Mouse (Mus musculus) liver, embryonic 16.5 days (tissue): ENCODE measurements at regions not wholly inside any gene's neighbourhood (a gene's known extent, or its start where the extent isn't known, plus 50 kb on each side); places are given as distances from the start of the nearest gene placed in this dataset.

ENCODE experiments used
- ATAC-seq: fragments of 200-750 bp; cut with Nextera tagmentation; 2 replicates; pipeline ENCODE4 v1.8.0; 2017; ENCODE audit warnings: low read depth, mild to moderate bottlenecking, moderate number of reproducible peaks, moderate library complexity
- H3K27ac ChIP-seq: fragments of 300-500 bp; sonication (generic); 2 replicates; pipeline ENCODE4 v1.5.1; 2014; ENCODE audit warnings: mild to moderate bottlenecking, low read length
- H3K27me3 ChIP-seq: fragments of 300-500 bp; sonication (generic); 2 replicates; pipeline ENCODE4 v1.6.1; 2014; ENCODE audit warnings: low read depth, low read length, mixed read lengths; ENCODE audit not compliant: control insufficient read depth, insufficient read depth
- H3K36me3 ChIP-seq: fragments of 300-500 bp; sonication (generic); 2 replicates; pipeline ENCODE4 v1.6.1; 2014; ENCODE audit warnings: mild to moderate bottlenecking; ENCODE audit not compliant: control insufficient read depth, insufficient read depth
- H3K4me1 ChIP-seq: fragments of 300-500 bp; sonication (generic); 2 replicates; pipeline ENCODE4 v1.6.1; 2014; ENCODE audit warnings: low read depth, low read length, mixed read lengths; ENCODE audit not compliant: control insufficient read depth
- H3K4me2 ChIP-seq: fragments of 300-500 bp; sonication (generic); 2 replicates; pipeline ENCODE4 v1.6.1; 2014; ENCODE audit warnings: low read depth, low read length, mixed read lengths
- H3K4me3 ChIP-seq: fragments of 300-500 bp; sonication (generic); 2 replicates; pipeline ENCODE4 v1.5.1; 2014; ENCODE audit warnings: low read depth, mild to moderate bottlenecking, low read length
- H3K9ac ChIP-seq: fragments of 300-500 bp; sonication (generic); 2 replicates; pipeline ENCODE4 v1.6.1; 2014; ENCODE audit warnings: low read depth, low read length
- H3K9me3 ChIP-seq: fragments of 300-500 bp; sonication (generic); replicated peaks from 2 replicates; pipeline ENCODE4 v1.6.1; 2016; ENCODE audit warnings: low read length; ENCODE audit not compliant: control insufficient read depth
- WGBS: fragments of 180-500 bp; shearing (Covaris S2); extraction: QIAGEN DNeasy Blood & Tissue Kit; methylation state at CpG from one replicate; pipeline ENCODE4 v1.1.7; 2014; ENCODE audit not compliant: insufficient replicate concordance; 5-methylcytosine and 5-hydroxymethylcytosine counted together

- no peaks in the 10 kb centered on the region for H3K4me1 ChIP-seq
- H3K36me3 ChIP-seq, result no peaks in the 10 kb centered on the region
- no peak overlapping the region for H3K4me3 ChIP-seq
- H3K27me3 ChIP-seq, result no peaks in the 10 kb centered on the region
- WGBS, result 36% methylated on average over 1 of the region's 1 CpGs
- H3K9ac ChIP-seq, result no peak overlapping the region
- ATAC-seq, result no peak
- no peak overlapping the region for H3K27ac ChIP-seq
- H3K4me2 ChIP-seq, result no peak overlapping the region
- no peaks in the 10 kb centered on the region for H3K9me3 ChIP-seq
These were observed 83.6 kb upstream of the Atp1b1 start for GRCm38 (mm10) chr1:164541711-164542110.

- Histone ChIP-seq H3K4me2 (no peak overlapping the region), H3K36me3 (no peaks in the 10 kb centered on the region), H3K9me3 (no peaks in the 10 kb centered on the region), H3K9ac (no peak overlapping the region), H3K27me3 (no peaks in the 10 kb centered on the region), H3K4me3 (no peak overlapping the region), H3K27ac (no peak overlapping the region), H3K4me1 (no peaks in the 10 kb centered on the region)
- ATAC-seq, result no peak
- 46% methylated on average over 5 of the region's 5 CpGs for WGBS
These were observed 80.3 kb upstream of the Atp1b1 start for GRCm38 (mm10) chr1:164538304-164539043.

DNA sequence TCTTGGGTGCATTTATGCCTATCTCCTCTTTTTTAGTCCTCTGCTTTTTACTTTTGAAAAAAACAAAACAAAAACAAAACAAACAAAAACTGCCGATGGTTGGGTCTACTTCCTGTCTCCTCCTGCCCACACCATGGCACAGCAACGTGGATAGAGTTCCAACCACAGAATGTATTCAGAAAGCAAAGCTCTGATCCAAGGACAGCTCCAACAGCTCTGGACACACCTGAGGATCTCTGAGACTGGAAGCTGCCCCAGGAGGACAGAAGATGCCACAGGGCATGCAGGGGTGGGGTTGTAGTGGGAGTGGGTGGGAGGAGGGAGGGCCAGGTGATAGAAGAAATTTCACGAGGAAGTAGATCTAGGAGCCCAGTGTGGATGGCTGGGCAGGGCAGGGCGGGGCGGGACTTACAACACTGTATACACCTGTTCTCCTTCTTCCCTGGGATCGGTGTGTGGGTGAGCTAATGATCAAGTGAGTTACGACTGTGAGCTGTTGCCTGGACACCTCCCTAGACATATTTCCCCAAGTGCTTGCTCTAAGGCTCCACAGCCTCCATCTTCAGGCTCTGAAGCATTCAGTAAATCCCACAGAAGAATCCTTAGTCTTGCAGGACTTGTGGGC lies 79.3 kb upstream of the Atp1b1 start:
- no peaks in the 10 kb centered on the region for H3K27me3 ChIP-seq
- no peaks in the 10 kb centered on the region for H3K9me3 ChIP-seq
- no peaks in the 10 kb centered on the region for H3K36me3 ChIP-seq
- H3K27ac ChIP-seq, result no peak overlapping the region
- H3K4me3 ChIP-seq, result no peak overlapping the region
- H3K9ac ChIP-seq, result no peak overlapping the region
- no peak for ATAC-seq
- WGBS, result 49% methylated on average over 7 of the region's 7 CpGs
- H3K4me1 ChIP-seq, result no peaks in the 10 kb centered on the region
- no peak overlapping the region for H3K4me2 ChIP-seq

GRCm38 (mm10) chr1:164532196-164532595 lies 74.0 kb upstream of the Atp1b1 start:
- H3K4me2 ChIP-seq, result no peak overlapping the region
- ATAC-seq, result no peak
- 62% methylated on average over 5 of the region's 5 CpGs for WGBS

DNA sequence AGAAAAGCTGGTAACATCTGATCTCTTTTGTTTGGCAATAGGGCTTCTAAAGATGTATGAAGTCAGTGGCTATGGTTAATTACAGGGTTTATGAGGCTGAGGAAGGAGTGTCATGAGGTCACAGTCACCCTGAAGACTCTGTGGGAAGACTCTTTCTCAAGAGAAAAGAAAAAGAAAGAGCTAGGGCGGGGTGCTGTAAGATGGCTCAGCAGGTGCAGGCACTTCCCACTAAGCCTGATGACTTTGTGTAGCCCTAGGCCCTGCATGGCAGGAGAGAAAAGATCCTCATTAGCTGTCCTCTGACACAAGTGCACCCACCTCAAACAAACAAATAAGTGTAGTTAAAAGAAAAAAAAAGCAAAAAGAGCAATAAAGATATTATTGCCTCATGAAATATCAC lies 73.6 kb upstream of the Atp1b1 start:
- H3K4me3 ChIP-seq, result no peak overlapping the region
- no peaks in the 10 kb centered on the region for H3K4me1 ChIP-seq
- ATAC-seq, result no peak
- no peak overlapping the region for H3K27ac ChIP-seq
- no peaks in the 10 kb centered on the region for H3K27me3 ChIP-seq
- no peak overlapping the region for H3K4me2 ChIP-seq
- no peak overlapping the region for H3K9ac ChIP-seq
- no peaks in the 10 kb centered on the region for H3K36me3 ChIP-seq
- WGBS, result 41% methylated on average over 1 of the region's 1 CpGs
- no peaks in the 10 kb centered on the region for H3K9me3 ChIP-seq

More at GRCm38 (mm10) chr1:164532196-164532595, 74.0 kb upstream of the Atp1b1 start:
- no peak overlapping the region for H3K27ac ChIP-seq
- H3K9me3 ChIP-seq, result no peaks in the 10 kb centered on the region
- no peak overlapping the region for H3K4me3 ChIP-seq
- no peaks in the 10 kb centered on the region for H3K36me3 ChIP-seq
- H3K4me1 ChIP-seq, result no peaks in the 10 kb centered on the region
- H3K27me3 ChIP-seq, result no peaks in the 10 kb centered on the region
- no peak overlapping the region for H3K9ac ChIP-seq

DNA sequence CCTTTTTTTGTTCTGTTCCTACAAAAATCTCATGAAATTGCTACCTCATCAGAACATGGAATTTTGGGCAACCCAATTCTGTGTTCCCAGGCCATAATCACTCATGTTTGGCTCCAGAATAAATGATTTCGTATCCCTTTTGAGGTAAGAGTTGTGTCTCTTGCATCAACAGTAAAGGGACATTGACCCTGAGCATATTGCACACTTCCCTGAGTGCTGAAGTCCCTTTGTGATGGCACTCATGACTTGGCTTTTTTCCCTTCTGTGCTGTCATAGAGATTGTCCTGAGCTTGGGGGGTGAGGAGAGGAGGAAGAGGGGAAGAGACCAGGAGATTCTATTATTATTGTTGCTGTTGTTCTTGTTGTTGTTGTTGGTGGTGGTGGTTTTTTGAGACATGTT lies 68.6 kb upstream of the Atp1b1 start:
- Histone ChIP-seq H3K4me3 (no peak overlapping the region), H3K36me3 (no peaks in the 10 kb centered on the region), H3K27ac (no peak overlapping the region), H3K9ac (no peak overlapping the region), H3K9me3 (no peaks in the 10 kb centered on the region), H3K27me3 (no peaks in the 10 kb centered on the region), H3K4me1 (no peaks in the 10 kb centered on the region), H3K4me2 (no peak overlapping the region)
- no peak for ATAC-seq
- WGBS, result 44% methylated on average over 1 of the region's 1 CpGs

GRCm38 (mm10) chr1:164522377-164523150 lies 64.4 kb upstream of the Atp1b1 start:
- Histone ChIP-seq H3K4me1 (no peaks in the 10 kb centered on the region), H3K4me2 (no peak overlapping the region), H3K4me3 (no peak overlapping the region), H3K27me3 (no peaks in the 10 kb centered on the region), H3K27ac (no peak overlapping the region), H3K36me3 (no peaks in the 10 kb centered on the region), H3K9ac (no peak overlapping the region), H3K9me3 (no peaks in the 10 kb centered on the region)
- WGBS, result 53% methylated on average over 3 of the region's 3 CpGs
- ATAC-seq, result no peak

GRCm38 (mm10) chr1:164521371-164522130 lies 63.4 kb upstream of the Atp1b1 start:
- no peaks in the 10 kb centered on the region for H3K9me3 ChIP-seq
- no peak overlapping the region for H3K4me3 ChIP-seq
- no peak for ATAC-seq
- H3K4me2 ChIP-seq, result no peak overlapping the region
- 57% methylated on average over 6 of the region's 6 CpGs for WGBS
- no peaks in the 10 kb centered on the region for H3K36me3 ChIP-seq
- H3K27ac ChIP-seq, result no peak overlapping the region
- no peak overlapping the region for H3K9ac ChIP-seq
- H3K4me1 ChIP-seq, result no peaks in the 10 kb centered on the region
- H3K27me3 ChIP-seq, result no peaks in the 10 kb centered on the region
